Mouse (Mus musculus): ENCODE data around the gene Atrnl1. TPM values are rescaled to one million over a fixed set of nuclear protein-coding genes. Genes with fewer than 3 reads are reported as not detected.
A peak's percentile ranks its signal among the peaks of the same experiment; 100 is the strongest.

The Atrnl1 gene
- total and polyA plus RNA-seq, 2 experiments from 2014 or later: 5.4 to 60.5 TPM

DNA sequence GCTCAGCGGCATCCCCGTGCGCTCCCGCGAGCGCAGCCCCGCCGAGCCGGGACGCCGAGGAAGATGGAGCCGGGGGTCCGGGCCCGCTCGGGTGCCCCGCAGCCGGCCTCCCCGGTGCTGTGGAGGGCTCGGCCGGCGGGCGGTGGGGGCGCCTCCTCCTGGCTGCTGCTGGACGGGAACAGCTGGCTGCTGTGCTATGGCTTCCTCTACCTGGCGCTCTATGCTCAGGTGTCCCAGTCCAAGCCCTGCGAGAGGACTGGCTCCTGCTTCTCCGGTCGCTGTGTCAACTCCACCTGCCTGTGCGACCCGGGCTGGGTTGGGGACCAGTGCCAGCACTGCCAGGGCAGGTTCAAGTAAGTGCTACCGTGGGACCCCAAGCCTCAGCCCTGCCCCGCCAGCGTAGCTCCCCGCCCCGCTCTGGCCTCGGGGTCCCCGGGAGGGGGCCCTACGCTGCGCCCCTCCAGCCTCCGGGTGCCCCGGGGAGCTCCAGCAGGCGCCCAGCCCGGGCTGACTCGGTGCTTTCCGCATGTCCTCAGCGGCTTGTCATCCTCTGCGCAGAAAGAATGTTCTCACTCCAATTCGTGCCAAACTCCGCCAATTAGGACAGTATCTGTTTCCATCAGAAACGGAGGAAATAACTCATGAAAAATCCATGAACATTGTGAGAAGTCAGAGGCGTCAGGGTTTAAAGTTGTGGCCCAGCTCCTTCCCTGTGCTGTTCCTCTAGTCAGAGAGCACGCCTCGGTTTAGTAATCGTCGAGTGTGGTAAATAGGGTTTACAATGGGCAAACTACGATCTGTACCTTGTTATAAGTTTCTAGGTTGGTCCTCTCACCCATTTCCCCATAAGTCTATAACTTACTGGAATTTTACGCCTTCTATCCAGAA is 701 bp downstream of the Atrnl1 start:
- Histone ChIP-seq H3K4me2 (ENCODE audit: low read depth, low read length, poor library complexity, severe bottlenecking) (peak overlapping the region; percentile 84), H3K36me3 (ENCODE audit: insufficient read depth, low read length) (no peaks in the 10 kb centered on the region), H3K4me1 (ENCODE audit: insufficient read depth, low read length) (peaks cover 5% of the 10 kb centered on the region; the same call in 1 of the 2 replicates), H3K27me3 (ENCODE audit: insufficient read depth, low read length) (no peaks in the 10 kb centered on the region), H3K9ac (replicated peaks; ENCODE audit: low read length, poor library complexity, severe bottlenecking) (peak overlapping the region; percentile 89), H3K4me3 (ENCODE audit: low read depth, low read length) (peak overlapping the region; percentile 92), H3K27ac (ENCODE audit: low read depth, low read length) (peak overlapping the region; percentile 93), H3K9me3 (ENCODE audit: low read length) (no peaks in the 10 kb centered on the region)
- peak; percentile 35 for TF ChIP-seq CTCF (IDR thresholded peaks at IDR 0.05)
- peak; percentile 81 for ATAC-seq (ENCODE audit: low FRiP score)
- DNase-seq (ENCODE audit: low spot score): peak; percentile 48
- WGBS: under 1% methylated on average over 53 of the region's 57 CpGs

DNA sequence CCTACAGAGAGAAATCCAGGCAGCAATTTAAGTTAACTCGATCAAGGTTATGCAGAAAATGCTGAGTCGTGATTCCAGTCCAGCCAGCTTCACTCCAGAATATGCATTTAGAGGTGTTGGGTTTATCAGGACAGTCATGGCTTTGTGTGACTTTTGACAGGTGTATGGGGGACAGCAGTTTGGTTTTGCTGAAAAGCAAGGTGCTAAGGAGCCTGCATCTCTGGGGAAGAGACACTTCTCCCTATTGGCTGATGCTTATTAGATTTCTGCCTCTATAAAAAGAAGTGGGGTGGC is 1.3 kb downstream of the Atrnl1 start:
- Histone ChIP-seq H3K4me3 (ENCODE audit: low read depth, low read length) (peak overlapping the region; percentile 92), H3K27me3 (ENCODE audit: insufficient read depth, low read length) (no peaks in the 10 kb centered on the region), H3K4me2 (ENCODE audit: low read depth, low read length, poor library complexity, severe bottlenecking) (peak overlapping the region; percentile 84), H3K9me3 (ENCODE audit: low read length) (no peaks in the 10 kb centered on the region), H3K36me3 (ENCODE audit: insufficient read depth, low read length) (no peaks in the 10 kb centered on the region), H3K4me1 (ENCODE audit: insufficient read depth, low read length) (peaks cover 5% of the 10 kb centered on the region; the same call in 1 of the 2 replicates), H3K9ac (replicated peaks; ENCODE audit: low read length, poor library complexity, severe bottlenecking) (0 out of 2 replicates have a peak overlapping the region, but pooled peaks have one; percentile 89), H3K27ac (ENCODE audit: low read depth, low read length) (no peak overlapping the region)
- no peak for TF ChIP-seq CTCF (IDR thresholded peaks at IDR 0.05)
- no peak for DNase-seq (ENCODE audit: low spot score)
- ATAC-seq (ENCODE audit: low FRiP score): no peak
- 6% methylated on average over 2 of the region's 2 CpGs for WGBS

DNA sequence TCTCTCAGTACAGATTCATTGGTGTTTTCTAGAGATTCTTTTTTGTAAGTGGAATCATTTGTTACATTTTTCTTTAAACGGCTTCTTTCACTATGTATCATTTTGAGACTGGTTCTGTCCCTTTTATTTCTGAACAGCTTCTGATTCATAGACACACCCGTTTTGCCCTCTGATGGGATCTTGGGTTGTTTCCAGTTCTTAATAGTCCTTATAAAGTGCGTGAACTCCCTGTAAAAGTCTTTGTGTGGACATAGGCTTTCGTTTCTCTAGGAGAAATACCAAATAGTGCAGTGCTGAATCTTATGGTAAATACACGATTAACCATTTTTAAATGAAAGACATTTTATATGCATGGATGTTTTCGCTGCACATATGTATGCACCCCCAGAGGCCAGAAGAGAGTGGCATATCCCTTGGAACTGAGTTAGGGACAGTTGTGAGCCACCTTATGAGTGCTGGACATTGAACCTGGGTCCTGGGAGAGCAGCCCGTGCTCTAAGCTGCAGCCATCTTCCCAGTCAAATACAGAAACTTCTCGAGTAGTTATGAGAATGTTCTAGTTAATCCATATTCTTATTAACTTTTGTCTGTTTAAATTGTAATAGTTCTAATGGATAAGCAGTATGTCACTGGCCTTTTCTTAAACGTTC is 5.3 kb downstream of the Atrnl1 start:
- no peak for TF ChIP-seq CTCF (IDR thresholded peaks at IDR 0.05)
- Histone ChIP-seq H3K9me3 (ENCODE audit: low read length) (no peaks in the 10 kb centered on the region), H3K36me3 (ENCODE audit: insufficient read depth, low read length) (no peaks in the 10 kb centered on the region), H3K4me3 (ENCODE audit: low read depth, low read length) (no peak overlapping the region), H3K27me3 (ENCODE audit: insufficient read depth, low read length) (no peaks in the 10 kb centered on the region), H3K4me2 (ENCODE audit: low read depth, low read length, poor library complexity, severe bottlenecking) (no peak overlapping the region), H3K27ac (ENCODE audit: low read depth, low read length) (no peak overlapping the region), H3K9ac (replicated peaks; ENCODE audit: low read length, poor library complexity, severe bottlenecking) (no peak overlapping the region), H3K4me1 (ENCODE audit: insufficient read depth, low read length) (peaks cover 5% of the 10 kb centered on the region; the same call in 1 of the 2 replicates)
- no peak for DNase-seq (ENCODE audit: low spot score)
- 84% methylated on average over 9 of the region's 9 CpGs for WGBS
- ATAC-seq (ENCODE audit: low FRiP score): no peak

DNA sequence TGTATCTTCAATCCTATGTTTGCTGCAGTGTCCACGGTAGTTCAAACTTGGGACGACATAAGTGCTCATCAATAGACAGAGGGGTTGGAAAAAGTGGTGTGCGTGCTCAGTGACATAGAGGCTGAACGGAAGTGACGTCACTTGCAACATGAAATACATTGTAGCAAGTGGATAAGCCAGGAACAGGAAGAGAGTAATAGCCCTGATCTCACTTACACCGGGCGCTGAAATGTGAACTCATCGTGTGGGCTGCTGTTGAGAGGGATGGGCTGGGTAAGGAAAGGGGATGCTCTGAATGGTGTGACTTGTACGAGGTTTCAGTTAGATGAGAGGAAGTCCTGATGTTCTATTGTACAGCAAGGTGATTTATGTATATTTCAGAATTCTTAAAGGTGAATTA is 8.3 kb downstream of the Atrnl1 start:
- no peaks in the 10 kb centered on the region for H3K9me3 ChIP-seq (ENCODE audit: low read length)
- no peaks in the 10 kb centered on the region for H3K27me3 ChIP-seq (ENCODE audit: insufficient read depth, low read length)
- 89% methylated on average over 9 of the region's 9 CpGs for WGBS
- no peak overlapping the region for H3K4me3 ChIP-seq (ENCODE audit: low read depth, low read length)
- no peak overlapping the region for H3K9ac ChIP-seq (replicated peaks; ENCODE audit: low read length, poor library complexity, severe bottlenecking)
- ATAC-seq (ENCODE audit: low FRiP score) (no peak), DNase-seq (ENCODE audit: low spot score) (no peak)
- H3K4me1 ChIP-seq (ENCODE audit: insufficient read depth, low read length): no peaks in the 10 kb centered on the region
- H3K4me2 ChIP-seq (ENCODE audit: low read depth, low read length, poor library complexity, severe bottlenecking): no peak overlapping the region
- TF ChIP-seq CTCF (IDR thresholded peaks at IDR 0.05): no peak
- H3K27ac ChIP-seq (ENCODE audit: low read depth, low read length): no peak overlapping the region
- H3K36me3 ChIP-seq (ENCODE audit: insufficient read depth, low read length): no peaks in the 10 kb centered on the region

DNA sequence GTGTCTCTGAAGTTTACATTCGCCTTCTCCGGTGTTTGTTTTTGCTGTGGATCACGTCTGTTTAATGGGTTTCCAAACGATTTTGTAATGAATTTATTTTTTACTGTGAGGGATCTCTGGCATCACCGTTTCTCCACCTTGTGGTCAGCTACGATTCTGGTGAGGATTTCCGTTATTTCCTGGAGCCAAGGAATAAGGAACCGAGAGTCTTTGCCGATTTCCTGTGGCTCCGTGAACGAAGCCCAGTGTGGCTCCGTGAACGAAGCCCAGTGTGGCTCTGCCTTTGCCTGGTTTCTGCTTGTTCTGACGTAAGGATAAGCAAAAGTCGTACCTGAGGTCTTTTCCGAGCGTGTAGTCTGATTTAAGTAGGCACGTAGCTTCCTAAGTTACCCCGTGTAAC is 11.0 kb downstream of the Atrnl1 start:
- Histone ChIP-seq H3K4me3 (ENCODE audit: low read depth, low read length) (no peak overlapping the region), H3K27ac (ENCODE audit: low read depth, low read length) (no peak overlapping the region), H3K36me3 (ENCODE audit: insufficient read depth, low read length) (no peaks in the 10 kb centered on the region), H3K4me2 (ENCODE audit: low read depth, low read length, poor library complexity, severe bottlenecking) (no peak overlapping the region), H3K27me3 (ENCODE audit: insufficient read depth, low read length) (no peaks in the 10 kb centered on the region), H3K9ac (replicated peaks; ENCODE audit: low read length, poor library complexity, severe bottlenecking) (no peak overlapping the region), H3K4me1 (ENCODE audit: insufficient read depth, low read length) (no peaks in the 10 kb centered on the region), H3K9me3 (ENCODE audit: low read length) (no peaks in the 10 kb centered on the region)
- ATAC-seq (ENCODE audit: low FRiP score) (no peak), DNase-seq (ENCODE audit: low spot score) (no peak)
- TF ChIP-seq CTCF (IDR thresholded peaks at IDR 0.05): no peak
- 92% methylated on average over 19 of the region's 19 CpGs for WGBS

DNA sequence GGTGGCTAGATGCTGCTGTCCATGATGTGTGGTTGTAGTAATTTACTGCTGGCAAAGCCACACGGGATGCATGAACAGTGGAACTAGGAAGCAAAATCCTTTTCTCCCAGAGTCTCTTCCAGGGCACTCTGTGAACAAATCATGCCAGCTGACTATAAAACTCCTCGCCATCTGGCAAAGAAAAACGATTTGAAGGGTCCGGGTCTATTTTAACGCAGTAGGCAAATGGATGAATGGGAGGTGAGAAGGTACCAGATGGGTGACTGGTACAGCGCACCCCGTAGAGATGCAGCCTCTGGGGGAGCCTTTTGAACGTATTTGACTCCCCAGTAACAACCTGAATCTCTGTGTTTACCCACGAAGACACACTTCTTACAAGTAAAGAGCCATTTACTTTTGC is 14.9 kb downstream of the Atrnl1 start:
- Histone ChIP-seq H3K27ac (ENCODE audit: low read depth, low read length) (no peak overlapping the region), H3K4me1 (ENCODE audit: insufficient read depth, low read length) (no peaks in the 10 kb centered on the region), H3K4me3 (ENCODE audit: low read depth, low read length) (no peak overlapping the region), H3K4me2 (ENCODE audit: low read depth, low read length, poor library complexity, severe bottlenecking) (no peak overlapping the region), H3K9me3 (ENCODE audit: low read length) (no peaks in the 10 kb centered on the region), H3K27me3 (ENCODE audit: insufficient read depth, low read length) (no peaks in the 10 kb centered on the region), H3K36me3 (ENCODE audit: insufficient read depth, low read length) (no peaks in the 10 kb centered on the region), H3K9ac (replicated peaks; ENCODE audit: low read length, poor library complexity, severe bottlenecking) (no peak overlapping the region)
- WGBS: 86% methylated on average over 9 of the region's 9 CpGs
- TF ChIP-seq CTCF (IDR thresholded peaks at IDR 0.05): no peak
- ATAC-seq (ENCODE audit: low FRiP score) (no peak), DNase-seq (ENCODE audit: low spot score) (no peak)
